Mouse (Mus musculus): ENCODE results near the gene Peli2. TPM values are rescaled to one million over a fixed set of nuclear protein-coding genes. Genes with fewer than 3 reads are reported as not detected.

The Peli2 gene
- polyA plus RNA-seq, 1 experiment from 2014 or later = 15.3 TPM

GRCm38 (mm10) chr14:48159401-48159800 lies 38.8 kb downstream of the Peli2 start:
- no peak for ATAC-seq (ENCODE audit: low FRiP score)
- Histone ChIP-seq H3K27me3 (no peaks in the 10 kb centered on the region), H3K4me3 (no peak overlapping the region), H3K36me3 (no peaks in the 10 kb centered on the region), H3K4me1 (peaks cover 18% of the 10 kb centered on the region; the same call in 1 of the 2 replicates), H3K4me2 (replicated peaks) (no peak overlapping the region), H3K9ac (no peak overlapping the region), H3K9me3 (replicated peaks) (no peaks in the 10 kb centered on the region), H3K27ac (no peak overlapping the region)
- WGBS = 35% methylated on average over 3 of the region's 3 CpGs

GRCm38 (mm10) chr14:48162446-48162845 lies 41.8 kb downstream of the Peli2 start:
- Histone ChIP-seq H3K4me2 (replicated peaks) (no peak overlapping the region), H3K27ac (no peak overlapping the region), H3K27me3 (no peaks in the 10 kb centered on the region), H3K9ac (no peak overlapping the region), H3K36me3 (no peaks in the 10 kb centered on the region), H3K4me1 (peaks cover 25% of the 10 kb centered on the region), H3K9me3 (replicated peaks) (no peaks in the 10 kb centered on the region), H3K4me3 (no peak overlapping the region)
- 83% methylated on average over 14 of the region's 14 CpGs for WGBS
- no peak for ATAC-seq (ENCODE audit: low FRiP score)

GRCm38 (mm10) chr14:48164917-48165316 lies 44.3 kb downstream of the Peli2 start:
- 73% methylated on average over 8 of the region's 8 CpGs for WGBS
- H3K9ac ChIP-seq = no peak overlapping the region
- no peaks in the 10 kb centered on the region for H3K36me3 ChIP-seq
- H3K27ac ChIP-seq = no peak overlapping the region
- H3K4me1 ChIP-seq = peaks cover 19% of the 10 kb centered on the region
- H3K4me3 ChIP-seq = no peak overlapping the region
- no peak for ATAC-seq (ENCODE audit: low FRiP score)
- H3K9me3 ChIP-seq (replicated peaks) = no peaks in the 10 kb centered on the region
- H3K27me3 ChIP-seq = no peaks in the 10 kb centered on the region
- H3K4me2 ChIP-seq (replicated peaks) = no peak overlapping the region

GRCm38 (mm10) chr14:48166396-48166795 lies 45.8 kb downstream of the Peli2 start:
- 87% methylated on average over 9 of the region's 9 CpGs for WGBS
- H3K27ac ChIP-seq = no peak overlapping the region
- no peak for ATAC-seq (ENCODE audit: low FRiP score)

GRCm38 (mm10) chr14:48167020-48167419 lies 46.4 kb downstream of the Peli2 start:
- Histone ChIP-seq H3K4me2 (replicated peaks) (no peak overlapping the region), H3K27ac (no peak overlapping the region)
- ATAC-seq (ENCODE audit: low FRiP score) = no peak

More at GRCm38 (mm10) chr14:48166396-48166795, 45.8 kb downstream of the Peli2 start:
- Histone ChIP-seq H3K36me3 (no peaks in the 10 kb centered on the region), H3K4me3 (no peak overlapping the region), H3K4me1 (peaks cover 30% of the 10 kb centered on the region), H3K9ac (no peak overlapping the region), H3K27me3 (no peaks in the 10 kb centered on the region), H3K4me2 (replicated peaks) (no peak overlapping the region), H3K9me3 (replicated peaks) (no peaks in the 10 kb centered on the region)

GRCm38 (mm10) chr14:48168116-48168515 lies 47.5 kb downstream of the Peli2 start:
- Histone ChIP-seq H3K27ac (no peak overlapping the region), H3K4me3 (no peak overlapping the region), H3K27me3 (no peaks in the 10 kb centered on the region), H3K36me3 (no peaks in the 10 kb centered on the region), H3K9me3 (replicated peaks) (no peaks in the 10 kb centered on the region), H3K4me1 (peaks cover 32% of the 10 kb centered on the region), H3K9ac (no peak overlapping the region), H3K4me2 (replicated peaks) (no peak overlapping the region)
- WGBS = 86% methylated on average over 6 of the region's 6 CpGs
- ATAC-seq (ENCODE audit: low FRiP score) = no peak

More at GRCm38 (mm10) chr14:48167020-48167419, 46.4 kb downstream of the Peli2 start:
- H3K27me3 ChIP-seq = no peaks in the 10 kb centered on the region
- H3K4me3 ChIP-seq = no peak overlapping the region
- H3K9ac ChIP-seq = no peak overlapping the region
- H3K36me3 ChIP-seq = no peaks in the 10 kb centered on the region
- 67% methylated on average over 3 of the region's 3 CpGs for WGBS
- H3K4me1 ChIP-seq = peaks cover 36% of the 10 kb centered on the region
- no peaks in the 10 kb centered on the region for H3K9me3 ChIP-seq (replicated peaks)

- no peaks in the 10 kb centered on the region for H3K27me3 ChIP-seq
- no peak overlapping the region for H3K4me3 ChIP-seq
- H3K4me2 ChIP-seq (replicated peaks) = no peak overlapping the region
- no peak overlapping the region for H3K27ac ChIP-seq
- peaks cover 21% of the 10 kb centered on the region for H3K4me1 ChIP-seq
- no peaks in the 10 kb centered on the region for H3K36me3 ChIP-seq
- no peak overlapping the region for H3K9ac ChIP-seq
- 53% methylated on average over 7 of the region's 7 CpGs for WGBS
- no peaks in the 10 kb centered on the region for H3K9me3 ChIP-seq (replicated peaks)
- ATAC-seq (ENCODE audit: low FRiP score) = no peak; the same call in 1 of the 2 replicates
Observed at GRCm38 (mm10) chr14:48169970-48170369, 49.3 kb downstream of the Peli2 start.

- peak; percentile 29; the same call in 1 of the 2 replicates for ATAC-seq (ENCODE audit: low FRiP score)
Observed at GRCm38 (mm10) chr14:48171268-48171667, 50.6 kb downstream of the Peli2 start.

GRCm38 (mm10) chr14:48172026-48172425 lies 51.4 kb downstream of the Peli2 start:
- ATAC-seq (ENCODE audit: low FRiP score) = peak; percentile 78
- Histone ChIP-seq H3K9ac (0 out of 2 replicates have a peak overlapping the region, but pooled peaks have one; percentile 32), H3K36me3 (no peaks in the 10 kb centered on the region), H3K27ac (peak overlapping the region; percentile 45; the same call in 1 of the 2 replicates), H3K9me3 (replicated peaks) (no peaks in the 10 kb centered on the region), H3K4me2 (replicated peaks) (no peak overlapping the region), H3K27me3 (no peaks in the 10 kb centered on the region), H3K4me1 (peaks cover 19% of the 10 kb centered on the region), H3K4me3 (no peak overlapping the region)
- WGBS = 22% methylated on average over 8 of the region's 8 CpGs

More at GRCm38 (mm10) chr14:48171268-48171667, 50.6 kb downstream of the Peli2 start:
- H3K36me3 ChIP-seq = no peaks in the 10 kb centered on the region
- no peaks in the 10 kb centered on the region for H3K9me3 ChIP-seq (replicated peaks)
- H3K4me3 ChIP-seq = no peak overlapping the region
- no peaks in the 10 kb centered on the region for H3K27me3 ChIP-seq
- H3K4me2 ChIP-seq (replicated peaks) = peak overlapping the region; percentile 19; the same call in 1 of the 2 replicates
- no peak overlapping the region for H3K9ac ChIP-seq
- peak overlapping the region; percentile 45; the same call in 1 of the 2 replicates for H3K27ac ChIP-seq
- peaks cover 19% of the 10 kb centered on the region for H3K4me1 ChIP-seq
- WGBS = 24% methylated on average over 12 of the region's 12 CpGs

- WGBS = 91% methylated on average over 8 of the region's 8 CpGs
- no peaks in the 10 kb centered on the region for H3K36me3 ChIP-seq
- no peak overlapping the region for H3K27ac ChIP-seq
- H3K9ac ChIP-seq = no peak overlapping the region
- no peaks in the 10 kb centered on the region for H3K27me3 ChIP-seq
- H3K9me3 ChIP-seq (replicated peaks) = no peaks in the 10 kb centered on the region
- ATAC-seq (ENCODE audit: low FRiP score) = no peak
- no peak overlapping the region for H3K4me3 ChIP-seq
- peaks cover 19% of the 10 kb centered on the region for H3K4me1 ChIP-seq
- no peak overlapping the region for H3K4me2 ChIP-seq (replicated peaks)
Observed at GRCm38 (mm10) chr14:48172876-48173275, 52.3 kb downstream of the Peli2 start.

- H3K27ac ChIP-seq = no peak overlapping the region
- no peaks in the 10 kb centered on the region for H3K9me3 ChIP-seq (replicated peaks)
- no peak for ATAC-seq (ENCODE audit: low FRiP score)
- no peaks in the 10 kb centered on the region for H3K36me3 ChIP-seq
- peaks cover 19% of the 10 kb centered on the region for H3K4me1 ChIP-seq
- no peak overlapping the region for H3K4me3 ChIP-seq
- 87% methylated on average over 9 of the region's 9 CpGs for WGBS
- no peaks in the 10 kb centered on the region for H3K27me3 ChIP-seq
- H3K9ac ChIP-seq = no peak overlapping the region
- no peak overlapping the region for H3K4me2 ChIP-seq (replicated peaks)
Observed at GRCm38 (mm10) chr14:48173840-48174239, 53.2 kb downstream of the Peli2 start.

GRCm38 (mm10) chr14:48174356-48174755 lies 53.7 kb downstream of the Peli2 start:
- no peak for ATAC-seq (ENCODE audit: low FRiP score)
- WGBS = 91% methylated on average over 4 of the region's 4 CpGs
- Histone ChIP-seq H3K9me3 (replicated peaks) (no peaks in the 10 kb centered on the region), H3K4me3 (no peak overlapping the region), H3K4me2 (replicated peaks) (no peak overlapping the region), H3K9ac (no peak overlapping the region), H3K4me1 (peaks cover 19% of the 10 kb centered on the region), H3K27me3 (no peaks in the 10 kb centered on the region), H3K36me3 (no peaks in the 10 kb centered on the region), H3K27ac (no peak overlapping the region)

- Histone ChIP-seq H3K27me3 (no peaks in the 10 kb centered on the region), H3K4me3 (no peak overlapping the region), H3K4me2 (replicated peaks) (no peak overlapping the region), H3K27ac (no peak overlapping the region), H3K36me3 (no peaks in the 10 kb centered on the region), H3K4me1 (peaks cover 19% of the 10 kb centered on the region), H3K9me3 (replicated peaks) (no peaks in the 10 kb centered on the region), H3K9ac (no peak overlapping the region)
- 81% methylated on average over 8 of the region's 8 CpGs for WGBS
- ATAC-seq (ENCODE audit: low FRiP score) = no peak
Observed at GRCm38 (mm10) chr14:48175115-48175514, 54.5 kb downstream of the Peli2 start.

All from hindbrain, embryonic 12.5 days (tissue).